Mouse (Mus musculus) v-Abl transformed pro-B cells (cell line): ENCODE data around the gene Alcam.

Experiments
- in situ Hi-C, 2 experiments: fragments of 400-800 bp; cut with MboI; formaldehyde crosslinking; loops; one replicate each; pipeline ENCODE4 v1.15.1; 2025; ENCODE audit not compliant: unreplicated experiment in 2 of 2

Gene Alcam

DNA sequence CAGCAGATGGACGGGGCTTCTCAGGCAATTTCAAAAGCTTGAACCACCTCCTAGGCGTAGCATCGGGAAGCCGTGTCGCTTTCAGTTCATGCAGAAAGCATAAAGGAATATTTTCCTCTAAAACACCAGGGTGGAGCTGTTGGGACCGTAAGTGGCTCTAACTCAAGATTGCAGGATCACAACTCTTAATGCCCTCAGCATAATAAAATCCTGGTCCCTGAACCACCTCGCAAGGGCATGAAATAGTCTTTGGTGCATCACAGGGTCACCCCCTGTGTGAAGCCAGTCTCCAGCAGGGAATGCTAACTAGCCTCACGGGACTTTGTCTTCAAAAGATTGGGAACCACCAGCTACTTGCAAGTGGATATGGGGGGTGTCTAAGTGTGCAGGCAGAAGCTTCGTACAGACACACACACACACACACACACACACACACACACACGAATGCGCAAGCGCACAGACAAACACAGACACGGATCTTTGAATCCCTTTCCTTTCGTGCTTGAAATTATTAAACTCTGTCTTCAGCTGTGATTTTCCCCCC lies at the start of gene Alcam:
Alcam (minus strand) TSS at position 104 of the 544 bp plus-strand sequence.
- in situ Hi-C loops, result no loop called here

DNA sequence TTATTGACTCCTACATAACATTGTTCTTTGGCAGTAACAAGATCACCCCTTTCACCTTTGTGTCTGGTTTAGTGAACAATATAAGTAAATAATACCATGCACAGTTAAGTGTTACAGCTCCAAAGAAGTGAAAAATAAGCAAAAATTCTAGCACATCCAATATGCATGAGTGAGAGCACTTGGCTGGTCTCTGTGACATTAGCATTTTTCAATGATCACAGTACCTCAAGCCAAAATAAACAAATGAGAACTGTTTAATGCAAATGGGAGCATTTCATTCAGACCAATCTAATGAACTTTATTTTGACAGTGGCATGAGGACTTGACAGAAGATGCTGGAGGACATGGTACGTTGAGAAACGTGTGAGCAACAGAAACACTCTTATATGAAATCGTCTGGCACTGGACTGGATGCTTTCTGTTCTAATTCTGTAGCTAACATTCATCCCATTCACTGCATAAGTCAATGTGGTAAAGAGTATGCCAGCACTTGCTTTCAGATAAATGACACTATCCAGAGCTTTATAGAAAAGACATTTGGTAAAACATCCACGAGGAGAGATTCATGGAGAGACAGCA lies 45.0 kb upstream of the Alcam start:
- in situ Hi-C loops, result no loop called here

DNA sequence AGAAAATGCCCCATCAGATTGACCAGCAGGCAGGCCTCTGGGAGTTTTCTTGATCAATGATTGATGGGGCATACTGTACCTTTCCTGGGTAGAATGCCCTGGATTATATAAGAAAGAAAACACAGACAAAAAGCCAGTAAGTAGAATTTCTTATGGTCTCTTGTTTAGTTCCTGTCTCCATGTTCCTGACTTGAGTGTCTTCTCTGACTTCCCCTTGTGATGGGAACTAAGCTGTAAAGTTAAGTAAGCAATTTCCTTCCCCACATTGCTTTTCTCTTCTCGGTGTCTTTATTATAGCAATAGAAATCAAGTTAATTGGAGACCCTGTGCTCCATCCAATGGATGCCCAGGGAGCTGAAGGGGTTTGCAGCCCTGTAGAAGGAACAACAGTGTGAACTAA lies 36.7 kb upstream of the Alcam start:
- in situ Hi-C loops, result no loop called here

DNA sequence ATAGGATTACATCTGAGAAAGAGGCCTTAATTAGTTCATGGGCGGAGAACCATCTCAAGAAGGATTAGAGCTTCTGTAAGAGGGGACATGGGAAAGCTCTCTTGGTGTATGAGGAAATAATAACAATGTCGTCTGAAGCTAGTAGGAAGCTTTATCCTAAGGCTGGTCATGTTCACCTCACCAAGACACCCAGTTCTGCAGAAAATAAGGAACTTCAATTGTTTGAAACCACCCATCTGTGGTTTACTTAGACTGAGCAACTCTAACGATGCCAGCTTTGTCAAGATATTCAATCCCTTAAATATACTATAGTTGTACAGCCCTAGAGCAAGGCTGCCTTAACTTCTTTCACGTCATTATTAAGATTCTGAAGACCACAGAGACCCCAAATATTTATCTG lies 20.4 kb upstream of the Alcam start:
- in situ Hi-C loops, result no loop called here

GRCm38 (mm10) chr16:52473089-52473488 lies 19.2 kb upstream of the Alcam start:
- in situ Hi-C loops, result no loop called here

GRCm38 (mm10) chr16:52472635-52473034 lies 18.8 kb upstream of the Alcam start:
- in situ Hi-C loops, result no loop called here

- in situ Hi-C loops, result no loop called here
Observed at GRCm38 (mm10) chr16:52472059-52472458, 18.2 kb upstream of the Alcam start.

DNA sequence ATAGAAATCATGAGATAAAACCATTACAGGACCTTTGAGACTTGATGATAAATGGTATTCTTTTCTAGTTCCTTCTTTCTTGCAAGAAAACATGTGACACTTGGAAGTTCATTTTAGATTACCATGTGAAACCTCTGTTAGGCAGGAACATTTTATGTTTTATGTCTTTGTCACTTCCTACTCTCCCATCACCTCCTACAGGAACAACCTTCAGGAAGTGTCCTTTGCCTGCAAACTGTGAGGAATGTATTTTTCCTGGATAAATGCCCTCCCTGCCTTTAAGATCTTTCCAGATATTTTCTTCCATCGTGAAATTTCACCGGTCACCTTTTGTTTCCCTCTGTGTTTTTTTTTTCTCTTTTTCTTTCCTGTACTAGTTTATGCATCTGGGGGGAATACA lies 17.0 kb upstream of the Alcam start:
- in situ Hi-C loops, result no loop called here

- in situ Hi-C loops, result no loop called here
Observed at GRCm38 (mm10) chr16:52470226-52470625, 16.4 kb upstream of the Alcam start.

GRCm38 (mm10) chr16:52468426-52468825 lies 14.6 kb upstream of the Alcam start:
- in situ Hi-C loops, result no loop called here

DNA sequence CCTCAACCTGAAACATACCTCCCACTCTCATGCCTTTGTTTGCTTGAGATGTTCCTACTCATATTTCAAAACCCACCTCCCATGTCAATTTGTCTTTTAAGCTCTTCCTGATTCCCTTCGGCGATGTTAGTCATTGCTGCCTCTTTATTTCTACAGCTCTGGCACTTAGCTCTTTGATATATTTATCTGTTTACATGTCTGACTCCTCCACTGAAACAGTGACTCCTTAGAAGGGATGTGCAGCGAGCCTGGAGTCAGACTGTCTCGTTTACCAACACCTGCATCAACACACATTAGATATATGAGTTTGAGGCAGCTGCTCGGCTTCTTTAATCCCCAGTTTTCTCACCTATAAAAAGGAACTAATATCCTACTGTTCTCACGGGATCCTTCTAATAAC lies 12.9 kb upstream of the Alcam start:
- in situ Hi-C loops, result no loop called here

DNA sequence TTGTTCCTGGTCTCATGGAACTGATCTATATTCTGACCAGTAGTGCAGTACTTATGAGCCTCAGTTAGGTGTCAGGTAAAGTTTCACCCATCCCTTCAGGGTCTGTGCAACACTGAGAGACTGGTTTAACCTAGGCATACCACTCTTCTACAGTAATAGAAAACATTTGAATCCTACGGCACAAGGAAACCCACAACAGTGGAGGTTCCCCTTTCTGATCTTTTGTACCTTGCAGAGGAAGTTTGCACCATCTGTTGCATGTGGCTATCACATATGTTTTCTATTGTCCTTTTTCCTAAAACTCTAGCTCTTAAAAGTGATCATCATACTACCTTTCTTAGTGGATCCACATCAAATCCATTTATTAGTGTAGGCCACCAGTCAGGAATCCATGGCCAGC lies 10.7 kb upstream of the Alcam start:
- in situ Hi-C loops, result no loop called here

DNA sequence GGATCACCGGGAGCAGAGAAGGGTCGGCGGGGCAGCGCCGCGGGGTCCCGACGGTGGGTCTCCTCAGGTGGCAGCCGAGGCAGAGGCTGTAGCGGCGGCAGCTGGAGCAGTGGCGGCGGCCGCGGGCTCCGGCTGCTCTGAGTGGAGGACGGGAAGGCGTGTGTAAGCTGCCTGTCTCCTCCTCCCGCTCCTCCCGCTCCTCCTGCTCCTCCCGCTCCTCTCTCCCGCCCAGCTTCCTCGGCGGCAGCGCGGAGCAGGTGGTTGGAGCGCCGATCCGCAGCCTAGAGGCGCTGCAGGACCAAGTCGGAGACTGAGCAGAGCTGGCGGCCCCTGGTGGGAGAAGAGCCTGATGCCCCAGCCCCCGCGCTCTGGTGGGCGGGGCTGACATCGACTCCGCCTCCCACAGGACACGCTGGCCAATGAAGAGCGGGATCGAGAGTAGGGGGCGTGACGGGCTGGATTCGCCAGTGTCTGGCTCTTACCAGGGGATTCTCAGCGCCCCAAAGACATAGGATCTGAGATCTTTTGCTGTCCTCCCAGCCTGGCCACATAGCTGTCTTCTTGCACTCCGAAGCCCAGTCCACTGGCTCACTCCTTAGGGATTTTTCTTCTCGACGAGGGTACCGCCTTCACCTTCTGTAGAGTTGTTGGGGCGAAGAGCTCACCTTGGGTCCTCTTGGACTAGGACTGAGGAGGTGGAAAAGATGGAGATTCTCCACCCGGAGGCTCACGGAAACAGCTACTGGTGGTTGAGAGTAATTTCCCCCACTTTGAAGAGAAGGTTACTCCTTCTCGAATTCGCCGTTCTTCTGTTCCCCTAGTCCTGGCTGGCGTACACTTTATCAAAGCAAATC lies 785 bp downstream of the Alcam start:
- in situ Hi-C loops, result no loop called here

DNA sequence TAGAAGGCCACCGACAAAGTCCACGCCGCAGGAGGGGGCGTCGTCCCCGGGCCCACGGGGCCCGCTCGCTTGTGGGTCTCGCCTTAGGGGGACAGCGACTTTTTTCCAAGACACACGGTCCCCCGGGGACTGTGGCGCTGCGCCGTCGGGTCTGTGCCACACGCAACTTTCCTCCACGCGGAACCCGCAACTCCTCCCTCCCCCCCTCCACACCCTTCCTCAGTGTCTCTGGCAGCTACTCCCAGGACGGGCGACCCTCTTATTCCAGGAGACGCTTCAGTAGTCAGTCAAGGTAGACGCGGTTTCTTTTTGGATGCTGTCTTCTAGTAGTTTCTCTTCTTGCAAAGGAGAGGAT lies 1.4 kb downstream of the Alcam start:
- in situ Hi-C loops, result no loop called here

DNA sequence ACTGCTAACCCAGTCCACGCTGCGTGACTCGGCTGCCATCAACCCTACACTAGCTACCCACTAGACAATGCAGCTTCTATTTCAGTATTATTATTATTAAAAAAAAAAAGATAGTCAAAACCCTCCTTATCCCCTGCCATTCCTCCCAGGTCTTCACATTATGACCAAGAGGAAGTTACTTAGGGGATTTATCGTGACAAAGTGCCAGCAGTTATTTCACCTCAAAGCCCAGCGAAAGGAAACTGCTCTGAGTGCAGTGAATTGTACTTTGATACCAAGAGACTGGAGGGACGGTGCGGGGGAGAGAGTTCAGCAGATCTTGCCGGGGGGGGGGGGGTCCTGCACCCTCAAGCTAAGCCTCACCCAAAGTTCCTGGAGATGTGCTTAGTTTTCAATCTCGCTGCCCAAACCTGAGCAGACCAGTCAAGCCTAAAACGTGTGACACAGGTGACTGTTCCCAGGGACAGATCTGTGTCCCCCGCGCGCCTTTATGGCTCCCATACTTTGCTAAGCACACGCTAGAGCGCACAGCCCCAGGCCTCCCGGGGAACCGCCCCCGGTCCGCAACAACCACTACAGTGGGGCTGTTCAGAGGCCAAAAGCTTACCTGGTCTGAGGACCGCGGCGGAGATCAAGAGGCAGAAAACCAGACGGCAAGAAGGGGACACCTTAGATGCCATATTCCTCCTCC lies 1.9 kb downstream of the Alcam start:
- in situ Hi-C loops, result no loop called here

- in situ Hi-C loops, result no loop called here
Observed at GRCm38 (mm10) chr16:52451101-52451785, 2.6 kb downstream of the Alcam start.

DNA sequence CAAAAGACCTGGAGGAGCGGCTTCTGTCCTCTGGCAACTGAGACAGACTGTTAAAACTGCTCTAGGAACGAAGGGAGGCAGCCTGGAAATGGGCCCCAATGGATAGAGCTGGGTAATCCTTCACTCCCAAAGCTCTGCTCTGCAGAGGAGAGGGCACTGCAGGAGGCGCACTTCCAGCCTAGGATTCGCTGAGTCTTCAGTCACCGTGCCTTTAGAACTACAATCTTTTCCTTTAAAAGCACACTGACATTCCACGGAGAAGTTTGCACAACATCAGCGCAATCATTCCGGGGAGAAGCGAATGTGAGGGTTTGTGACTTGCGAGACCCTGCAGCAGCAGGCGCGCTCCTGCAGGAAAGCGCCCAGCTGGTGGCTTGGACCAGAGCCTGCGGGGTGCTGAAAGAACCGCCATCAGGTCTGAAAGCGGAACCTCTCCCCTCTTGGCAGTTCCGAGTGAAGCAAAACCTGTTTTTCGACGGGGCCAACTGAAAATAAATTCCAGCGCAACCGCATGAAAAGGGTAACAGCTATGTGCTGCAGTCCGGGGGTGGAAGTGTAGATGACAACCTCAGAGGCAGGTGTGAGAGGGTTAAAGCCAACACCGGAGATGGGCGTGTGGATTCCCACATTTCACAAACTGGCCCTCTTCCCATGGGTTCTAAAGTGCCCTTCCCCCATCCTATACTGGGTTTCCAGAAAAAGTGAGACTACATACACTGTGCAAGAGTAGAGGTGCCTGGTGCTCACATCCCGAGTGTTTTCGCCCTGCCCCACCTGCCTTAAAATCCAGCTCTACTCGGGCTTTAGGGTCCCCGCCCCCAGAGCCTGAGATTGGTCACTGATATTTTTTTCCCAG lies 3.4 kb downstream of the Alcam start:
- in situ Hi-C loops, result no loop called here

- in situ Hi-C loops, result no loop called here
Observed at GRCm38 (mm10) chr16:52449889-52450244, 4.0 kb downstream of the Alcam start.

GRCm38 (mm10) chr16:52445984-52446383 lies 7.9 kb downstream of the Alcam start:
- in situ Hi-C loops, result no loop called here
